Mouse (Mus musculus) megakaryocyte, embryonic 14.5 days (primary cell): ENCODE results near the gene Matk. TPM values are rescaled to one million over a fixed set of nuclear protein-coding genes. Genes with fewer than 3 reads are reported as not detected.

Experiments used
- H3K27me3 ChIP-seq: replicated peaks from 2 replicates; pipeline ENCODE3; 2012; ENCODE audit warnings: inconsistent platforms
- H3K36me3 ChIP-seq: replicated peaks from 2 replicates; pipeline ENCODE3; 2012; ENCODE audit warnings: low read length, inconsistent platforms, mixed read lengths
- H3K4me1 ChIP-seq: 2 replicates; pipeline ENCODE4 v1.6.1; 2012; ENCODE audit warnings: inconsistent platforms
- H3K4me3 ChIP-seq: replicated peaks from 2 replicates; pipeline ENCODE3; 2012; ENCODE audit warnings: moderate library complexity, mild to moderate bottlenecking, inconsistent platforms
- H3K9me3 ChIP-seq: 2 replicates; pipeline ENCODE4 v1.6.1; 2012; ENCODE audit warnings: inconsistent platforms
- FLI1 ChIP-seq: IDR thresholded peaks from 2 replicates; pipeline ENCODE4 v1.6.1; 2012; ENCODE audit warnings: low read length, inconsistent platforms, mixed read lengths
- GATA1 ChIP-seq: IDR thresholded peaks from 3 replicates; pipeline ENCODE4 v1.6.1; 2012; ENCODE audit warnings: mixed read lengths, low read length, inconsistent platforms, borderline replicate concordance
- polyA plus RNA-seq: library from polyadenylated mRNA; stranded (reverse); fragments of >175 nt; gene quantifications from 2 replicates; pipeline ENCODE4 v1.2.3, GENCODE M21; 2012; ENCODE audit warnings: low replicate concordance; ENCODE audit not compliant: insufficient read depth

Gene Matk
- polyA plus RNA-seq, 1 experiment = 21.4 TPM

GRCm38 (mm10) chr10:81301321-81301720, 48.6 kb downstream of the Matk start:
- TF ChIP-seq FLI1 (no peak), GATA1 (no peak)
- Histone ChIP-seq H3K9me3 (no peaks in the 10 kb centered on the region), H3K4me1 (peaks cover 99% of the 10 kb centered on the region), H3K4me3 (no peak overlapping the region), H3K27me3 (no peaks in the 10 kb centered on the region), H3K36me3 (peaks cover 62% of the 10 kb centered on the region)

- Histone ChIP-seq H3K4me1 (peaks cover 96% of the 10 kb centered on the region), H3K9me3 (no peaks in the 10 kb centered on the region), H3K27me3 (no peaks in the 10 kb centered on the region), H3K4me3 (peak overlapping the region; percentile 93), H3K36me3 (peaks cover 66% of the 10 kb centered on the region)
- TF ChIP-seq GATA1 (no peak), FLI1 (no peak)
Observed at GRCm38 (mm10) chr10:81302288-81302687, 49.6 kb downstream of the Matk start.

- peak overlapping the region; percentile 93 for H3K4me3 ChIP-seq
- no peaks in the 10 kb centered on the region for H3K9me3 ChIP-seq
- no peaks in the 10 kb centered on the region for H3K27me3 ChIP-seq
- H3K36me3 ChIP-seq = peaks cover 71% of the 10 kb centered on the region
- TF ChIP-seq GATA1 (no peak), FLI1 (no peak)
- peaks cover 95% of the 10 kb centered on the region for H3K4me1 ChIP-seq
Observed at GRCm38 (mm10) chr10:81302781-81303218, 50.1 kb downstream of the Matk start.

GRCm38 (mm10) chr10:81303258-81303657, 50.5 kb downstream of the Matk start:
- Histone ChIP-seq H3K9me3 (no peaks in the 10 kb centered on the region), H3K27me3 (no peaks in the 10 kb centered on the region), H3K36me3 (peaks cover 75% of the 10 kb centered on the region), H3K4me3 (peak overlapping the region; percentile 93), H3K4me1 (peaks cover 91% of the 10 kb centered on the region)
- TF ChIP-seq FLI1 (no peak), GATA1 (no peak)

GRCm38 (mm10) chr10:81303761-81304160, 51.0 kb downstream of the Matk start:
- H3K27me3 ChIP-seq = no peaks in the 10 kb centered on the region
- H3K9me3 ChIP-seq = no peaks in the 10 kb centered on the region
- no peak for TF ChIP-seq GATA1
- H3K4me1 ChIP-seq = peaks cover 87% of the 10 kb centered on the region
- H3K36me3 ChIP-seq = peaks cover 75% of the 10 kb centered on the region
- peak overlapping the region; percentile 93 for H3K4me3 ChIP-seq

GRCm38 (mm10) chr10:81304597-81305238, 52.0 kb downstream of the Matk start:
- Histone ChIP-seq H3K4me3 (peak overlapping the region; percentile 67), H3K9me3 (no peaks in the 10 kb centered on the region), H3K27me3 (no peaks in the 10 kb centered on the region), H3K36me3 (peaks cover 76% of the 10 kb centered on the region), H3K4me1 (peaks cover 87% of the 10 kb centered on the region)
- TF ChIP-seq GATA1 = no peak
- TF ChIP-seq FLI1 = no peak

GRCm38 (mm10) chr10:81305663-81306062, 52.9 kb downstream of the Matk start:
- TF ChIP-seq GATA1 (no peak), FLI1 (no peak)
- peaks cover 76% of the 10 kb centered on the region for H3K36me3 ChIP-seq
- peaks cover 81% of the 10 kb centered on the region for H3K4me1 ChIP-seq
- no peaks in the 10 kb centered on the region for H3K27me3 ChIP-seq
- no peaks in the 10 kb centered on the region for H3K9me3 ChIP-seq
- H3K4me3 ChIP-seq = no peak overlapping the region

GRCm38 (mm10) chr10:81306173-81306668, 53.5 kb downstream of the Matk start:
- Histone ChIP-seq H3K4me1 (peaks cover 76% of the 10 kb centered on the region), H3K27me3 (no peaks in the 10 kb centered on the region), H3K9me3 (no peaks in the 10 kb centered on the region), H3K4me3 (no peak overlapping the region), H3K36me3 (peaks cover 76% of the 10 kb centered on the region)
- TF ChIP-seq GATA1 (no peak), FLI1 (no peak)

- H3K36me3 ChIP-seq = peaks cover 76% of the 10 kb centered on the region
- no peaks in the 10 kb centered on the region for H3K27me3 ChIP-seq
- no peaks in the 10 kb centered on the region for H3K9me3 ChIP-seq
- no peak overlapping the region for H3K4me3 ChIP-seq
- peaks cover 70% of the 10 kb centered on the region for H3K4me1 ChIP-seq
- TF ChIP-seq GATA1 (no peak), FLI1 (no peak)
Observed at GRCm38 (mm10) chr10:81306837-81307682, 54.3 kb downstream of the Matk start.

- H3K9me3 ChIP-seq = no peaks in the 10 kb centered on the region
- H3K36me3 ChIP-seq = peaks cover 97% of the 10 kb centered on the region
- TF ChIP-seq FLI1 (no peak), GATA1 (no peak)
- no peak overlapping the region for H3K4me3 ChIP-seq
- peaks cover 64% of the 10 kb centered on the region for H3K4me1 ChIP-seq
- H3K27me3 ChIP-seq = no peaks in the 10 kb centered on the region
Observed at GRCm38 (mm10) chr10:81309571-81309970, 56.8 kb downstream of the Matk start.

Other genes with a start within 250 kb of the Matk start
- 0.41 and 1.1 TPM in 2 replicates for gene Gng7, start 238.0 kb upstream of the Matk start, polyA plus RNA-seq
- 0.06 TPM in 1 of 2 replicates, not detected in the other for gene Diras1, start 227.3 kb upstream of the Matk start, polyA plus RNA-seq
- 1.9 and 7.5 TPM in 2 replicates for gene Slc39a3, start 215.5 kb upstream of the Matk start, polyA plus RNA-seq
- 262 and 632 TPM in 2 replicates for gene Sgta, start 192.8 kb upstream of the Matk start, polyA plus RNA-seq
- 62.3 and 65.0 TPM in 2 replicates for gene Thop1, start 182.9 kb upstream of the Matk start, polyA plus RNA-seq
- not detected in 2 replicates for gene Creb3l3, start 154.1 kb upstream of the Matk start, polyA plus RNA-seq
- gene Map2k2, start 147.0 kb upstream of the Matk start, polyA plus RNA-seq = 407 and 1,114 TPM in 2 replicates
- gene Zbtb7a, start 117.7 kb upstream of the Matk start, polyA plus RNA-seq = 100.0 and 136 TPM in 2 replicates
- 95.2 and 184 TPM in 2 replicates for gene Pias4, start 85.0 kb upstream of the Matk start, polyA plus RNA-seq
- 439 and 1,295 TPM in 2 replicates for gene Eef2, start 76.3 kb upstream of the Matk start, polyA plus RNA-seq
- gene Dapk3, start 69.9 kb upstream of the Matk start, polyA plus RNA-seq = 168 TPM in 2 replicates
- not detected in 2 replicates for gene 4930442H23Rik, start 69.1 kb upstream of the Matk start, polyA plus RNA-seq
- gene Nmrk2, start 50.9 kb upstream of the Matk start, polyA plus RNA-seq = not detected in 2 replicates
- not detected in 2 replicates for gene Atcay, start 22.1 kb upstream of the Matk start, polyA plus RNA-seq
- 1.4 TPM in 1 of 2 replicates, not detected in the other for gene Zfr2, start 19.8 kb upstream of the Matk start, polyA plus RNA-seq
- gene Mrpl54, start 14.0 kb downstream of the Matk start, polyA plus RNA-seq = 458 and 769 TPM in 2 replicates
- gene Apba3, start 14.0 kb downstream of the Matk start, polyA plus RNA-seq = 93.1 and 154 TPM in 2 replicates
- gene Tjp3, start 38.6 kb downstream of the Matk start, polyA plus RNA-seq = 4.6 and 5.5 TPM in 2 replicates
- 124 and 136 TPM in 2 replicates for gene Pip5k1c, start 40.0 kb downstream of the Matk start, polyA plus RNA-seq
- 76.5 and 78.5 TPM in 2 replicates for gene Cactin, start 68.2 kb downstream of the Matk start, polyA plus RNA-seq
- 87.5 and 153 TPM in 2 replicates for gene Tbxa2r, start 75.8 kb downstream of the Matk start, polyA plus RNA-seq
- 2.9 and 11.0 TPM in 2 replicates for gene Gipc3, start 90.3 kb downstream of the Matk start, polyA plus RNA-seq
- 302 and 601 TPM in 2 replicates for gene Hmg20b, start 97.5 kb downstream of the Matk start, polyA plus RNA-seq
- gene Mfsd12, start 104.6 kb downstream of the Matk start, polyA plus RNA-seq = 20.2 and 44.1 TPM in 2 replicates
- 30.6 and 109 TPM in 2 replicates for gene 4930404N11Rik, start 112.9 kb downstream of the Matk start, polyA plus RNA-seq
- gene Fzr1, start 125.6 kb downstream of the Matk start, polyA plus RNA-seq = 71.2 and 72.9 TPM in 2 replicates
- gene Dohh, start 131.5 kb downstream of the Matk start, polyA plus RNA-seq = 80.4 and 114 TPM in 2 replicates
- 0.89 TPM in 1 of 2 replicates, not detected in the other for gene Gm48551, start 131.5 kb downstream of the Matk start, polyA plus RNA-seq
- gene Gm48552, start 136.1 kb downstream of the Matk start, polyA plus RNA-seq = 8.4 TPM in 1 of 2 replicates, not detected in the other
- gene Smim24, start 140.1 kb downstream of the Matk start, polyA plus RNA-seq = 4.4 TPM in 1 of 2 replicates, not detected in the other
- gene Nfic, start 202.7 kb downstream of the Matk start, polyA plus RNA-seq = 184 and 257 TPM in 2 replicates
- 1.3 and 3.3 TPM in 2 replicates for gene Celf5, start 229.8 kb downstream of the Matk start, polyA plus RNA-seq
- gene Ncln, start 243.5 kb downstream of the Matk start, polyA plus RNA-seq = 145 and 508 TPM in 2 replicates
- gene S1pr4, start 247.2 kb downstream of the Matk start, polyA plus RNA-seq = 7.4 and 9.1 TPM in 2 replicates